Mouse (Mus musculus): ENCODE data around the gene Pld2. TPM values are rescaled to one million over a fixed set of nuclear protein-coding genes. Genes with fewer than 3 reads are reported as not detected.
A peak's percentile ranks its signal among the peaks of the same experiment; 100 is the strongest.

Pld2 gene
- polyA plus RNA-seq, 1 experiment from 2014 or later: 13.0 TPM

GRCm38 (mm10) chr11:70572348-70572902, 32.6 kb downstream of the Pld2 start:
- H3K36me3 ChIP-seq (ENCODE audit: control insufficient read depth, insufficient read depth, low read length): no peaks in the 10 kb centered on the region; the same call in 1 of the 2 replicates
- no peaks in the 10 kb centered on the region for H3K27me3 ChIP-seq (ENCODE audit: control insufficient read depth, insufficient read depth, low read length)
- 53% methylated on average over 5 of the region's 5 CpGs for WGBS
- H3K4me3 ChIP-seq (ENCODE audit: low read depth, low read length): no peak overlapping the region
- no peak for ATAC-seq (ENCODE audit: insufficient number of reproducible peaks, insufficient read depth, low FRiP score, low read depth)
- H3K27ac ChIP-seq (ENCODE audit: low read length): peak overlapping the region; percentile 49; the same call in 1 of the 2 replicates
- H3K9me3 ChIP-seq (ENCODE audit: control insufficient read depth, low read depth, low read length): no peaks in the 10 kb centered on the region
- no peak overlapping the region for H3K4me2 ChIP-seq (replicated peaks; ENCODE audit: low read depth, low read length)
- H3K4me1 ChIP-seq (ENCODE audit: control insufficient read depth, insufficient read depth, low read length): peaks cover 23% of the 10 kb centered on the region; the same call in 1 of the 2 replicates
- no peak overlapping the region for H3K9ac ChIP-seq (replicated peaks; ENCODE audit: low read depth, low read length)

GRCm38 (mm10) chr11:70573872-70574271, 34.0 kb downstream of the Pld2 start:
- Histone ChIP-seq H3K4me3 (ENCODE audit: low read depth, low read length) (no peak overlapping the region), H3K27me3 (ENCODE audit: control insufficient read depth, insufficient read depth, low read length) (no peaks in the 10 kb centered on the region), H3K36me3 (ENCODE audit: control insufficient read depth, insufficient read depth, low read length) (no peaks in the 10 kb centered on the region), H3K27ac (ENCODE audit: low read length) (no peak overlapping the region), H3K9me3 (ENCODE audit: control insufficient read depth, low read depth, low read length) (no peaks in the 10 kb centered on the region), H3K4me1 (ENCODE audit: control insufficient read depth, insufficient read depth, low read length) (peaks cover 36% of the 10 kb centered on the region), H3K4me2 (replicated peaks; ENCODE audit: low read depth, low read length) (no peak overlapping the region), H3K9ac (replicated peaks; ENCODE audit: low read depth, low read length) (no peak overlapping the region)
- 77% methylated on average over 6 of the region's 6 CpGs for WGBS
- ATAC-seq (ENCODE audit: insufficient number of reproducible peaks, insufficient read depth, low FRiP score, low read depth): no peak

- Histone ChIP-seq H3K9me3 (ENCODE audit: control insufficient read depth, low read depth, low read length) (no peaks in the 10 kb centered on the region), H3K27ac (ENCODE audit: low read length) (peak overlapping the region; percentile 84; the same call in 1 of the 2 replicates), H3K4me1 (ENCODE audit: control insufficient read depth, insufficient read depth, low read length) (peaks cover 42% of the 10 kb centered on the region), H3K4me3 (ENCODE audit: low read depth, low read length) (no peak overlapping the region), H3K27me3 (ENCODE audit: control insufficient read depth, insufficient read depth, low read length) (no peaks in the 10 kb centered on the region), H3K9ac (replicated peaks; ENCODE audit: low read depth, low read length) (no peak overlapping the region), H3K36me3 (ENCODE audit: control insufficient read depth, insufficient read depth, low read length) (no peaks in the 10 kb centered on the region), H3K4me2 (replicated peaks; ENCODE audit: low read depth, low read length) (no peak overlapping the region)
- no peak for ATAC-seq (ENCODE audit: insufficient number of reproducible peaks, insufficient read depth, low FRiP score, low read depth)
- 66% methylated on average over 3 of the region's 3 CpGs for WGBS
Observed at GRCm38 (mm10) chr11:70577201-70577600, 37.3 kb downstream of the Pld2 start.

GRCm38 (mm10) chr11:70578962-70579361, 39.1 kb downstream of the Pld2 start:
- no peak for ATAC-seq (ENCODE audit: insufficient number of reproducible peaks, insufficient read depth, low FRiP score, low read depth)
- 82% methylated on average over 6 of the region's 6 CpGs for WGBS
- Histone ChIP-seq H3K4me2 (replicated peaks; ENCODE audit: low read depth, low read length) (no peak overlapping the region), H3K9me3 (ENCODE audit: control insufficient read depth, low read depth, low read length) (no peaks in the 10 kb centered on the region), H3K4me3 (ENCODE audit: low read depth, low read length) (no peak overlapping the region), H3K4me1 (ENCODE audit: control insufficient read depth, insufficient read depth, low read length) (peaks cover 51% of the 10 kb centered on the region), H3K27me3 (ENCODE audit: control insufficient read depth, insufficient read depth, low read length) (no peaks in the 10 kb centered on the region), H3K9ac (replicated peaks; ENCODE audit: low read depth, low read length) (no peak overlapping the region), H3K27ac (ENCODE audit: low read length) (peak overlapping the region; percentile 84), H3K36me3 (ENCODE audit: control insufficient read depth, insufficient read depth, low read length) (no peaks in the 10 kb centered on the region)

GRCm38 (mm10) chr11:70579710-70580357, 40.0 kb downstream of the Pld2 start:
- H3K9me3 ChIP-seq (ENCODE audit: control insufficient read depth, low read depth, low read length): no peaks in the 10 kb centered on the region
- peak overlapping the region; percentile 44; the same call in 1 of the 2 replicates for H3K27ac ChIP-seq (ENCODE audit: low read length)
- no peaks in the 10 kb centered on the region for H3K36me3 ChIP-seq (ENCODE audit: control insufficient read depth, insufficient read depth, low read length)
- no peak overlapping the region for H3K9ac ChIP-seq (replicated peaks; ENCODE audit: low read depth, low read length)
- 65% methylated on average over 9 of the region's 9 CpGs for WGBS
- peaks cover 54% of the 10 kb centered on the region for H3K4me1 ChIP-seq (ENCODE audit: control insufficient read depth, insufficient read depth, low read length)
- no peak overlapping the region for H3K4me3 ChIP-seq (ENCODE audit: low read depth, low read length)
- ATAC-seq (ENCODE audit: insufficient number of reproducible peaks, insufficient read depth, low FRiP score, low read depth): no peak
- H3K4me2 ChIP-seq (replicated peaks; ENCODE audit: low read depth, low read length): no peak overlapping the region
- H3K27me3 ChIP-seq (ENCODE audit: control insufficient read depth, insufficient read depth, low read length): no peaks in the 10 kb centered on the region

- no peak for ATAC-seq (ENCODE audit: insufficient number of reproducible peaks, insufficient read depth, low FRiP score, low read depth)
- H3K4me2 ChIP-seq (replicated peaks; ENCODE audit: low read depth, low read length): no peak overlapping the region
- H3K9me3 ChIP-seq (ENCODE audit: control insufficient read depth, low read depth, low read length): no peaks in the 10 kb centered on the region
- 61% methylated on average over 5 of the region's 5 CpGs for WGBS
- peak overlapping the region; percentile 44; the same call in 1 of the 2 replicates for H3K27ac ChIP-seq (ENCODE audit: low read length)
- peaks cover 56% of the 10 kb centered on the region for H3K4me1 ChIP-seq (ENCODE audit: control insufficient read depth, insufficient read depth, low read length)
- H3K9ac ChIP-seq (replicated peaks; ENCODE audit: low read depth, low read length): no peak overlapping the region
- no peak overlapping the region for H3K4me3 ChIP-seq (ENCODE audit: low read depth, low read length)
- H3K27me3 ChIP-seq (ENCODE audit: control insufficient read depth, insufficient read depth, low read length): no peaks in the 10 kb centered on the region
- H3K36me3 ChIP-seq (ENCODE audit: control insufficient read depth, insufficient read depth, low read length): no peaks in the 10 kb centered on the region
Observed at GRCm38 (mm10) chr11:70580358-70580720, 40.5 kb downstream of the Pld2 start.

GRCm38 (mm10) chr11:70580921-70581320, 41.1 kb downstream of the Pld2 start:
- Histone ChIP-seq H3K27me3 (ENCODE audit: control insufficient read depth, insufficient read depth, low read length) (no peaks in the 10 kb centered on the region), H3K4me1 (ENCODE audit: control insufficient read depth, insufficient read depth, low read length) (peaks cover 62% of the 10 kb centered on the region), H3K9me3 (ENCODE audit: control insufficient read depth, low read depth, low read length) (no peaks in the 10 kb centered on the region), H3K36me3 (ENCODE audit: control insufficient read depth, insufficient read depth, low read length) (no peaks in the 10 kb centered on the region), H3K4me2 (replicated peaks; ENCODE audit: low read depth, low read length) (no peak overlapping the region), H3K9ac (replicated peaks; ENCODE audit: low read depth, low read length) (no peak overlapping the region), H3K4me3 (ENCODE audit: low read depth, low read length) (no peak overlapping the region), H3K27ac (ENCODE audit: low read length) (no peak overlapping the region)
- no peak for ATAC-seq (ENCODE audit: insufficient number of reproducible peaks, insufficient read depth, low FRiP score, low read depth)
- WGBS: 84% methylated on average over 3 of the region's 3 CpGs

- peaks cover 62% of the 10 kb centered on the region for H3K4me1 ChIP-seq (ENCODE audit: control insufficient read depth, insufficient read depth, low read length)
- no peak overlapping the region for H3K4me3 ChIP-seq (ENCODE audit: low read depth, low read length)
- no peaks in the 10 kb centered on the region for H3K9me3 ChIP-seq (ENCODE audit: control insufficient read depth, low read depth, low read length)
- no peaks in the 10 kb centered on the region for H3K27me3 ChIP-seq (ENCODE audit: control insufficient read depth, insufficient read depth, low read length)
- no peak overlapping the region for H3K4me2 ChIP-seq (replicated peaks; ENCODE audit: low read depth, low read length)
- ATAC-seq (ENCODE audit: insufficient number of reproducible peaks, insufficient read depth, low FRiP score, low read depth): no peak
- WGBS: 62% methylated on average over 3 of the region's 3 CpGs
- peak overlapping the region; percentile 79; the same call in 1 of the 2 replicates for H3K27ac ChIP-seq (ENCODE audit: low read length)
- no peaks in the 10 kb centered on the region for H3K36me3 ChIP-seq (ENCODE audit: control insufficient read depth, insufficient read depth, low read length)
- no peak overlapping the region for H3K9ac ChIP-seq (replicated peaks; ENCODE audit: low read depth, low read length)
Observed at GRCm38 (mm10) chr11:70582196-70582595, 42.3 kb downstream of the Pld2 start.

All from stomach, embryonic 14.5 days (tissue).